Mouse (Mus musculus) liver, embryonic 14.5 days (tissue): ENCODE data around the gene Aldh3b3. TPM values are rescaled to one million over a fixed set of nuclear protein-coding genes. Genes with fewer than 3 reads are reported as not detected.

Experiments used
- ATAC-seq: fragments of 200-750 bp; cut with Nextera tagmentation; 2 replicates; pipeline ENCODE4 v1.8.0; 2017; ENCODE audit warnings: moderate number of reproducible peaks, mild to moderate bottlenecking, moderate library complexity; ENCODE audit not compliant: insufficient read depth
- DNase-seq, 3 experiments: peaks; one replicate each; pipeline ENCODE4 v3.0.0-alpha.2; 2012 to 2013; ENCODE audit warnings: low read depth in 3 of 3, low spot score in 3 of 3
- H3K27ac ChIP-seq: fragments of 300-500 bp; sonication (generic); 2 replicates; pipeline ENCODE4 v1.5.1; 2014; ENCODE audit warnings: moderate library complexity, mild to moderate bottlenecking, control low read depth, inconsistent platforms
- H3K27me3 ChIP-seq: fragments of 300-500 bp; sonication (generic); 2 replicates; pipeline ENCODE4 v1.6.1; 2014; ENCODE audit warnings: mild to moderate bottlenecking, low read length, moderate library complexity; ENCODE audit not compliant: control insufficient read depth, insufficient read depth
- H3K36me3 ChIP-seq: fragments of 300-500 bp; sonication (generic); replicated peaks from 2 replicates; pipeline ENCODE4 v1.6.1; 2014; ENCODE audit warnings: low read depth; ENCODE audit not compliant: control insufficient read depth, insufficient read depth
- H3K4me1 ChIP-seq, 2 experiments: fragments of 200-500 bp in 1 of 2; fragments of 300-500 bp in 1 of 2; sonication (generic) in 1 of 2; replicated peaks; 2 replicates each; pipeline ENCODE4 v1.6.1; 2012 to 2014; ENCODE audit warnings: antibody characterized with exemption in 1 of 2, inconsistent platforms in 1 of 2, low read length in 1 of 2; ENCODE audit not compliant: control insufficient read depth in 2 of 2, insufficient read depth in 2 of 2
- H3K4me2 ChIP-seq: fragments of 300-500 bp; sonication (generic); 2 replicates; pipeline ENCODE4 v1.6.1; 2014; ENCODE audit warnings: low read depth, mild to moderate bottlenecking, control low read depth, moderate library complexity
- H3K4me3 ChIP-seq, 2 experiments: fragments of 200-500 bp in 1 of 2; fragments of 300-500 bp in 1 of 2; sonication (generic) in 1 of 2; 2 replicates each; pipeline ENCODE4 v1.5.1; 2012 to 2014; ENCODE audit warnings: low read depth in 2 of 2, low read length in 2 of 2, mild to moderate bottlenecking in 2 of 2, control low read depth in 1 of 2, inconsistent platforms in 1 of 2, moderate library complexity in 1 of 2; ENCODE audit not compliant: insufficient read depth in 1 of 2
- H3K9ac ChIP-seq: fragments of 300-500 bp; sonication (generic); replicated peaks from 2 replicates; pipeline ENCODE4 v1.6.1; 2014; ENCODE audit warnings: mild to moderate bottlenecking, control low read depth, moderate library complexity
- H3K9me3 ChIP-seq: fragments of 300-500 bp; sonication (generic); 2 replicates; pipeline ENCODE4 v1.6.1; 2016; ENCODE audit warnings: low read length, mixed read lengths; ENCODE audit not compliant: control insufficient read depth
- CTCF ChIP-seq: IDR thresholded peaks from 2 replicates; pipeline ENCODE4 v1.5.1; 2016; ENCODE audit warnings: antibody characterized with exemption, low read depth, control low read depth
- EP300 ChIP-seq: IDR thresholded peaks from 2 replicates; pipeline ENCODE4 v1.6.1; 2016; ENCODE audit warnings: antibody characterized with exemption, low read depth
- WGBS: fragments of 180-500 bp; shearing (Covaris S2); extraction: QIAGEN DNeasy Blood & Tissue Kit; methylation state at CpG from one replicate; pipeline ENCODE4 v1.1.7; 2014; ENCODE audit not compliant: insufficient replicate concordance; 5-methylcytosine and 5-hydroxymethylcytosine counted together
- polyA plus RNA-seq, 2 experiments: library from polyadenylated mRNA; depleted of rRNA in 1 of 2; stranded (reverse) in 1 of 2; unstranded in 1 of 2; fragments of >200 nt; fragmentation: Nextera tagmentation in 1 of 2; extraction: Ambion mirVana in 1 of 2; gene quantifications; 2 replicates each; pipeline versions ENCODE4 v1.2.1 to v1.2.3; 2012 to 2014

Gene Aldh3b3
- polyA plus RNA-seq, 2 experiments: 0.04 TPM; not detected in 1

- Histone ChIP-seq H3K9ac (no peak overlapping the region), H3K4me2 (no peak overlapping the region), H3K27ac (no peak overlapping the region), H3K9me3 (no peaks in the 10 kb centered on the region), H3K4me3 (no peak overlapping the region), H3K36me3 (no peaks in the 10 kb centered on the region), H3K27me3 (no peaks in the 10 kb centered on the region), H3K4me1 (peaks cover 0 to 13% of the 10 kb centered on the region in 2 experiments; a peak in 2 of 4 replicates)
- no peak for DNase-seq
- TF ChIP-seq CTCF (no peak), EP300 (no peak)
- ATAC-seq: no peak
- 87% methylated on average over 14 of the region's 14 CpGs for WGBS
Observed at GRCm38 (mm10) chr19:3988066-3988465, 29.6 kb downstream of the Aldh3b3 start.

DNA sequence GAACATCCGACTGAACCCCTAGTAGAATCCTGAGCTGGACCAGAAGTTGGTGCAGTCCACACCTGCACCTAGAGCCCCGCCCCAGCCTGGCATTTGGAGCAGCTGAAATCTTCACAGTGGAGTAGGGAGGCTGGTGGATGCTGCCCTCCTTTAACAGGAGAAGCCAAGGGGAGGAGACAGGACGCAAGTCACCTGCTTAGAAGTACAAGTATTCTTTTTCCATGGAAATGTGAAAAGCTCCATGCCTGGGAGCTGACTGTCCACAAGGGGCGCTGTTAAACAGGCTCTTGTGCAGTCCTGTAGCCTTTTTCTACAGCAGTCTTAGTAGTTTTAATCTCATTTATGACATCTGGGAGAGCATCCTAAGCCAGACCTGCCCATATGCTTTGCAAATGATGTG, 30.3 kb downstream of the Aldh3b3 start:
- peak; percentile 60 for TF ChIP-seq CTCF
- no peak for TF ChIP-seq EP300
- Histone ChIP-seq H3K27me3 (no peaks in the 10 kb centered on the region), H3K27ac (no peak overlapping the region), H3K36me3 (no peaks in the 10 kb centered on the region), H3K4me2 (no peak overlapping the region), H3K4me3 (no peak overlapping the region), H3K9me3 (no peaks in the 10 kb centered on the region), H3K9ac (no peak overlapping the region), H3K4me1 (peaks cover 0 to 15% of the 10 kb centered on the region in 2 experiments; a peak in 2 of 4 replicates)
- DNase-seq (no peak), ATAC-seq (no peak)
- WGBS: 74% methylated on average over 4 of the region's 4 CpGs

GRCm38 (mm10) chr19:3990804-3991203, 32.4 kb downstream of the Aldh3b3 start:
- no peaks in the 10 kb centered on the region for H3K9me3 ChIP-seq
- H3K4me3 ChIP-seq: no peak overlapping the region
- H3K27ac ChIP-seq: no peak overlapping the region
- no peak for DNase-seq
- peaks cover 0 to 6% of the 10 kb centered on the region in 2 experiments; a peak in 2 of 4 replicates for H3K4me1 ChIP-seq
- no peak overlapping the region for H3K9ac ChIP-seq
- 62% methylated on average over 6 of the region's 6 CpGs for WGBS
- no peaks in the 10 kb centered on the region for H3K36me3 ChIP-seq
- H3K4me2 ChIP-seq: no peak overlapping the region
- TF ChIP-seq EP300 (no peak), CTCF (no peak)
- H3K27me3 ChIP-seq: no peaks in the 10 kb centered on the region
- no peak for ATAC-seq

DNA sequence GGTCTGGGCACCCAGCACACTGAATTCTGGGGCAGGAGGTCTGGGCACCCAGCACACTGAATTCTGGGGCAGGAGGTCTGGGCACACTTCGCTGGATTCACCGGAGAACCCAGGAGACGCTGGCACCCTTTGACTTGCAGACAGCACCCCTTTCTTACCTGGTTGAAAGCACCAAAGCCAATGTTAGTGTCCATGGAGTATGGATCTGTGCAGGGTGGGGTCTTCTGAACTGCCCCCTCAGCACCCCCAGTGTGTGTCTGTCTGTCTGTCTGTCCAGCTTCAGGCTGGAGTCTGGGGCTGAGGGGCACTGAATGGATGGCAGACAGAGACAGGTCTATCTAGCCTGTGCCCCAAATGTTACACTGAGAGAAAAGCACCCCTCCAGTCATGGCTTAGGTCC, 33.1 kb downstream of the Aldh3b3 start:
- 89% methylated on average over 3 of the region's 3 CpGs for WGBS
- no peak for DNase-seq
- H3K9ac ChIP-seq: no peak overlapping the region
- H3K9me3 ChIP-seq: no peaks in the 10 kb centered on the region
- no peak overlapping the region for H3K27ac ChIP-seq
- no peaks in the 10 kb centered on the region for H3K27me3 ChIP-seq
- H3K4me2 ChIP-seq: no peak overlapping the region
- no peak for TF ChIP-seq EP300
- no peak for TF ChIP-seq CTCF
- no peaks in the 10 kb centered on the region for H3K36me3 ChIP-seq
- H3K4me3 ChIP-seq: no peak overlapping the region
- no peak for ATAC-seq
- H3K4me1 ChIP-seq: peaks cover 0 to 2% of the 10 kb centered on the region in 2 experiments; a peak in 1 of 4 replicates

- Histone ChIP-seq H3K27ac (no peak overlapping the region), H3K9ac (no peak overlapping the region), H3K27me3 (no peaks in the 10 kb centered on the region), H3K36me3 (no peaks in the 10 kb centered on the region), H3K4me3 (no peak overlapping the region), H3K4me1 (0 out of 4 replicates have a peak, but pooled peaks cover 0 to 2% of the 10 kb centered on the region in 2 experiments), H3K9me3 (no peaks in the 10 kb centered on the region), H3K4me2 (no peak overlapping the region)
- DNase-seq: no peak
- TF ChIP-seq CTCF (no peak), EP300 (no peak)
- WGBS: 74% methylated on average over 3 of the region's 3 CpGs
- ATAC-seq: no peak
Observed at GRCm38 (mm10) chr19:3991966-3992365, 33.5 kb downstream of the Aldh3b3 start.
